Mouse (Mus musculus) cerebellum, postnatal 4 days (tissue): ENCODE data around the gene Hist2h2aa1.
"Not testable (repeated sequence)": the region's sequence is repeated elsewhere in the genome, so short reads cannot be mapped to it uniquely, and the experiment has no call there.

Source experiments
- DNase-seq, 2 experiments: peaks; one replicate each; pipeline ENCODE4 v3.0.0; 2022; ENCODE audit warnings: low spot score in 2 of 2, mixed read lengths in 1 of 2

The Hist2h2aa1 gene

GRCm38 (mm10) chr3:96230404-96230803 lies 14.9 kb upstream of the Hist2h2aa1 start:
- DNase-seq = no peak

GRCm38 (mm10) chr3:96230910-96231757 lies 14.2 kb upstream of the Hist2h2aa1 start:
- no peak for DNase-seq

- no peak for DNase-seq
Observed at GRCm38 (mm10) chr3:96231758-96232120, 13.6 kb upstream of the Hist2h2aa1 start.

GRCm38 (mm10) chr3:96234914-96235313 lies 10.4 kb upstream of the Hist2h2aa1 start:
- DNase-seq = no peak

- no peak for DNase-seq
Observed at GRCm38 (mm10) chr3:96235836-96236235, 9.5 kb upstream of the Hist2h2aa1 start.

GRCm38 (mm10) chr3:96236834-96237334 lies 8.4 kb upstream of the Hist2h2aa1 start:
- no peak for DNase-seq

GRCm38 (mm10) chr3:96237335-96237903 lies 7.9 kb upstream of the Hist2h2aa1 start:
- DNase-seq = no peak

GRCm38 (mm10) chr3:96237904-96238511 lies 7.3 kb upstream of the Hist2h2aa1 start:
- no peak for DNase-seq

- peak in 1 of 2 experiments; percentile 51 for DNase-seq
Observed at GRCm38 (mm10) chr3:96238954-96239793, 6.1 kb upstream of the Hist2h2aa1 start, which contains the start of gene Hist2h3c2. TSS of gene Hist2h3c2 (minus strand) at chr3:96239127.

- DNase-seq = peak; percentile 83 to 93
Observed at GRCm38 (mm10) chr3:96239949-96240798, 5.1 kb upstream of the Hist2h2aa1 start, which contains the start of gene Hist2h2aa2. TSS of gene Hist2h2aa2 (minus strand) at chr3:96240276.

- DNase-seq = no peak
Observed at GRCm38 (mm10) chr3:96240799-96241197, 4.5 kb upstream of the Hist2h2aa1 start.

- no peak for DNase-seq
Observed at GRCm38 (mm10) chr3:96243921-96244572, 1.2 kb upstream of the Hist2h2aa1 start.

- not testable (repeated sequence) for DNase-seq
Observed at GRCm38 (mm10) chr3:96246018-96246417, 721 bp downstream of the Hist2h2aa1 start.

GRCm38 (mm10) chr3:96246427-96246856 lies 1.1 kb downstream of the Hist2h2aa1 start, which contains the start of gene Hist2h3c1:
TSS of gene Hist2h3c1 (plus strand) at chr3:96246685.
- not testable (repeated sequence) for DNase-seq

GRCm38 (mm10) chr3:96247356-96248140 lies 2.3 kb downstream of the Hist2h2aa1 start:
- no peak for DNase-seq

- no peak for DNase-seq
Observed at GRCm38 (mm10) chr3:96248141-96249033, 3.1 kb downstream of the Hist2h2aa1 start.

GRCm38 (mm10) chr3:96249034-96249345 lies 3.7 kb downstream of the Hist2h2aa1 start:
- DNase-seq = no peak

- no peak for DNase-seq
Observed at GRCm38 (mm10) chr3:96250890-96251289, 5.6 kb downstream of the Hist2h2aa1 start.
